Mouse (Mus musculus) limb, embryonic 10.5 days (tissue): ENCODE measurements at regions not wholly inside any gene's neighbourhood (a gene's known extent, or its start where the extent isn't known, plus 50 kb on each side); places are given as distances from the start of the nearest gene placed in this dataset.

Experiments
- DNase-seq: peaks from one replicate; pipeline ENCODE4 v3.0.0-alpha.2; 2017; ENCODE audit warnings: low spot score
- H3K27ac ChIP-seq: fragments of 300-500 bp; sonication (generic); 2 replicates; pipeline ENCODE4 v1.5.1; 2016; ENCODE audit warnings: mild to moderate bottlenecking
- H3K27me3 ChIP-seq: fragments of 300-500 bp; sonication (generic); 2 replicates; pipeline ENCODE4 v1.6.1; 2016; ENCODE audit warnings: low read depth, mild to moderate bottlenecking; ENCODE audit not compliant: poor library complexity, severe bottlenecking
- H3K36me3 ChIP-seq: fragments of 300-500 bp; sonication (generic); 2 replicates; pipeline ENCODE4 v1.6.1; 2016; ENCODE audit warnings: mild to moderate bottlenecking, moderate library complexity
- H3K4me1 ChIP-seq: fragments of 300-500 bp; sonication (generic); 2 replicates; pipeline ENCODE4 v1.6.1; 2016
- H3K4me3 ChIP-seq: fragments of 300-500 bp; sonication (generic); 2 replicates; pipeline ENCODE4 v1.5.1; 2016; ENCODE audit warnings: mild to moderate bottlenecking, moderate library complexity
- H3K9me3 ChIP-seq: fragments of 300-500 bp; sonication (generic); replicated peaks from 2 replicates; pipeline ENCODE4 v1.6.1; 2016; ENCODE audit warnings: mild to moderate bottlenecking
- WGBS: fragments of 180-500 bp; shearing (Covaris S2); methylation state at CpG from one replicate; pipeline ENCODE4 v1.1.7; 2016; 5-methylcytosine and 5-hydroxymethylcytosine counted together

DNA sequence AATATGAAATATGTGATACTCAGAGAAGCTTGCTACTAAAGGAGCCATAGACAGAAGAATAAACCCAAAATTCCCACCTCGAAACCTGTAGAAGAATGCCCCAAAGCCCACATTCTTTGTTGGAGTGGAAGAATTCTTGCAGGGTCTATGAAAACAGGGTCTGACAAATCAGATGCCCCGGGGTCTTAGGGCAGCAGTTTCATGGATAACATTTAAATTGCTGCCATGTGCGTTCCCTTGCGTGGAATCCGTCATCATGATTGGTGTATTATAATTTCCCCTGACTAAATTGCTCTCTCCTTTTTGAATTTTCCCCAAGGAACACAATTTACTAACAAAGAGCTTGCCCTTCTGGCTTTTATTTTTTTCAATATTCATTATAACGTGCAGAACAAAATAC lies 99.6 kb upstream of the Lrig3 start:
- H3K4me3 ChIP-seq: no peak overlapping the region
- DNase-seq: no peak
- no peak overlapping the region for H3K27ac ChIP-seq

DNA sequence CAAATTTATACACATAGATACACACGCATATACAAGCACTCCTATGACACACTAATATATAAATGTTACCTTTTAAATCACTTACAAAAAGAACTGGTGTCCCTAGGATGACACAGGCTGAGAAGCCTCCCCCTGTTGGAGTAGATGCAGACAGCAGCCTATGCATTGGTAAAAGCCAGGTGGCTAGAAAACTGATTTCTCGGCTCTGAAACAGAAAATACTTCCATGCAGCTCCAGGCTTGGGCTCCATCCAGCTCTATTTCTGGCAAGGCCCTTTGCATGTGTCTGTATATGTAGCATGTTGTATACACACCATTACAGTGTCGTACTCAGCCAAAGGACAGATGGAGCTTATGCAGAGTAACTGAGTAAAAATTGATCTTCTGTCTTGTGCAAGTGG lies 81.4 kb upstream of the Lrig3 start:
- 85% methylated on average over 3 of the region's 3 CpGs for WGBS
- H3K4me1 ChIP-seq: peaks cover 17% of the 10 kb centered on the region
- no peaks in the 10 kb centered on the region for H3K27me3 ChIP-seq
- no peaks in the 10 kb centered on the region for H3K9me3 ChIP-seq
- DNase-seq: no peak
- no peaks in the 10 kb centered on the region for H3K36me3 ChIP-seq
- H3K27ac ChIP-seq: no peak overlapping the region
- no peak overlapping the region for H3K4me3 ChIP-seq

More for the DNA sequence above, 99.6 kb upstream of the Lrig3 start:
- Histone ChIP-seq H3K27me3 (no peaks in the 10 kb centered on the region), H3K9me3 (no peaks in the 10 kb centered on the region), H3K36me3 (no peaks in the 10 kb centered on the region), H3K4me1 (peaks cover 7% of the 10 kb centered on the region; the same call in 1 of the 2 replicates)
- WGBS: 70% methylated on average over 6 of the region's 6 CpGs

DNA sequence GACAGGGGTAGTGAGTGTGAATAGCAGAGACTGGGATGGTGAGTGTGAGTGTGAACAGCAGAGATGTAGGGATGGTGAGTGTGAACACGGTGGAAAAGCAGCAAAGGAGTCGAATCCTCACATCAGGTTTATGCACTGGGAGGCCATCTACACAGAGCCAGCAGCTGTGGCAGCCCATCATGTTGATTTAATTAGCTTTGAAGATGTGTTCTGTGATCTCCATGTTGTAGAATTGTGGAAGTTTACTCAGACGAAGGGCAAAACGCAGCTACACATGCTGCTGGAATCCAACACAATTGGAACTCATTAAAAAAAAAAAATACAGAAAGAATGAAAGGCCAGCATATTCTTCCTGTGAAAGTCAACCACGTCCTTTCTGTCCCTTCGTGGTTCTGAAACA lies 80.2 kb upstream of the Lrig3 start:
- Histone ChIP-seq H3K4me1 (peaks cover 7% of the 10 kb centered on the region), H3K27ac (no peak overlapping the region; the same call in 1 of the 2 replicates), H3K4me3 (no peak overlapping the region), H3K36me3 (no peaks in the 10 kb centered on the region), H3K9me3 (no peaks in the 10 kb centered on the region), H3K27me3 (no peaks in the 10 kb centered on the region)
- WGBS: 22% methylated on average over 6 of the region's 6 CpGs
- no peak for DNase-seq

DNA sequence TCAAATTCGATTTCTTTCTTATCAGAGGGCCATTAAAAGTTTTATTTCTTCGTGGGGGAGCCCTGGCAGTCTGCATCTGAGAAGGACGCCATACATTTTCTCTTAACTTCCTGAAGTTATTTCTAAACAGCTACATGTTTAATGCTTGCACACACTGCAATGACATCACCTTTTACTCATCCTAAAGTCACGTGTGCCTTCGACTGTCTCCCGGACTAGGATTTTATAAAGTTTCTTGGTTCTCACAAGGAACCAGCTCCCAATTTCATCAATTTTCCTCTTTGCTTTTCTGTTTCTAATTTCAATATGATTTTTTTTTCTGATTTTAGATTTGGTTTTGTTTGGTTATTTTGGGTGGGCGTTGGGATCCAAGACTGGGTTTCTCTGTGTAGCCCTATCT lies 73.8 kb upstream of the Lrig3 start:
- WGBS: 88% methylated on average over 7 of the region's 7 CpGs
- H3K27ac ChIP-seq: no peak overlapping the region
- H3K4me1 ChIP-seq: no peaks in the 10 kb centered on the region
- H3K36me3 ChIP-seq: no peaks in the 10 kb centered on the region
- H3K27me3 ChIP-seq: no peaks in the 10 kb centered on the region
- no peak for DNase-seq
- no peak overlapping the region for H3K4me3 ChIP-seq
- H3K9me3 ChIP-seq: no peaks in the 10 kb centered on the region

DNA sequence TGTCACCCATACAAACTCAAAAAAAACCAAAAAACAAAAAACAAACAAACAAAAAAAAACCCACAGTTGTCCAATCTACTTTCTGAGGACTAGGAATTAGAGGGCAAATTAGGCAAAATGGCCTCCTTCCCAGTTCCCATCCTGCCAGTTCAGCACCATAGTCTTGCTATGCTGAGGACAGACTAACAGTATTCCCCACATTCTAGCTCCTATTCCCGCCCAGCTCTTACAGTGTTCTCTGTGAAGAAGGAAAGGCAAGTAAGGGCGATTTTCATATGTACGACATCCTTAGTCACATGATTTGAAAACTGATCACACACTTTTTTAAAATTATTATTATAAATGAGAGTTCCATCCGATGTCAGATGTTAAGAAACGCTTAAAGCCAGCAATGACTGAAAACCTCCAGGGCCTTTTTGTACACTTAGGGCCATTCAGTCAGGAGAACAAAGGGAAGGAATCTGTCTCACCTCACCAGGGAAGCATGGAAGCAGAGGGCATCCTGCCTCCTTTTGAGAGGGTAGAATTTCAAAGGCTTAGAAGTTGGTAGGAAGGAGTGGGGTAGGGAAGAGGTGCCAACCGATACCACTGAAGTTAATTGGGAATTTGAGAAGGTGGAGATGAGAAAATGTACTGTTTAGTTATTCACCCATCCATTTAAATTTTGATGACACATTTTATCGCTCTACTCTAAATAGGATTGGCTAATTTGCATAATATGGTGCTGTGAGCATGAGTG lies 70.1 kb upstream of the Lrig3 start:
- 54% methylated on average over 7 of the region's 7 CpGs for WGBS
- no peaks in the 10 kb centered on the region for H3K27me3 ChIP-seq

DNA sequence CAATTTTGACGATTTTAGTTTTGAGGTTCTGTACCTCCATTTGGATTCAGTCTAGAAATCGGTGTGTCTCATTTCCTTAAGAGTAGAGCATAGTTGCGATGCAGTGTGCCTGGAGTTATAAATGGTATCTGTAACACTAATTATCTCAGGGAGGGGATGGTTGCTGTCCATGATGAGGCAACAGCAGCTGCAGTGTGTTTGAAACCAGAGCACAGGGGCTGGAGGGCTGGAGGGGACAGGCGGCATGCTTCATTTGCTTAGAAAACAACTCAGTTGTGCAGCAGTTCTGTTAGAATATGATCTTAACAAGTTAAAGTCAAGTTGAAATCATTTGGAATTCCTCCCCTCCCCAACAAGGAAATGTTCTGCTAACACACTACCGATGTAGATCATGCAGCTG lies 69.3 kb upstream of the Lrig3 start:
- no peak for DNase-seq
- no peaks in the 10 kb centered on the region for H3K27me3 ChIP-seq
- no peak overlapping the region for H3K27ac ChIP-seq
- H3K4me1 ChIP-seq: peaks cover 2% of the 10 kb centered on the region; the same call in 1 of the 2 replicates
- H3K9me3 ChIP-seq: no peaks in the 10 kb centered on the region
- 71% methylated on average over 5 of the region's 5 CpGs for WGBS
- H3K36me3 ChIP-seq: no peaks in the 10 kb centered on the region
- H3K4me3 ChIP-seq: no peak overlapping the region

More for the DNA sequence above, 70.1 kb upstream of the Lrig3 start:
- no peaks in the 10 kb centered on the region for H3K9me3 ChIP-seq
- no peaks in the 10 kb centered on the region for H3K36me3 ChIP-seq
- H3K4me1 ChIP-seq: peaks cover 2% of the 10 kb centered on the region; the same call in 1 of the 2 replicates
- H3K4me3 ChIP-seq: no peak overlapping the region
- no peak for DNase-seq
- H3K27ac ChIP-seq: no peak overlapping the region; the same call in 1 of the 2 replicates

DNA sequence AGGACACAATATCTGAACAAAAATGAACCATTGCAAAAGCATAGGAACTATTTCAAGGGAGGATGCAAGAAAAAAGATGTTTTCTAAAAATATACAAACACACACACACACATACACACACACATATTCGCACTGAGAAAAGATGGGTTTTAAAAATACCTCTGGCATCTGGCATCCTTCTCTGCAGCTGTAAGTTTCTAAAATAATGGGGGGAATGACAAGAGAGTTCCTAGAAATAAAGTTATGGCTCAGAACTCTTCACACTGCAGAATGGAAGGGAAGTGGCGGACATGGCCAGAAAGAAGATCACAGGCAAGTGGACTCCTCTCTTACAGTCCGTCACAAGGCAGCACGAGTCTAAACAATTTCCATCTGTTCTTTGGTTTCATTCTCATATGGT lies 66.5 kb upstream of the Lrig3 start:
- Histone ChIP-seq H3K9me3 (no peaks in the 10 kb centered on the region), H3K4me3 (no peak overlapping the region), H3K27ac (no peak overlapping the region), H3K36me3 (no peaks in the 10 kb centered on the region), H3K27me3 (peaks cover 9% of the 10 kb centered on the region; the same call in 1 of the 2 replicates), H3K4me1 (peaks cover 2% of the 10 kb centered on the region; the same call in 1 of the 2 replicates)
- DNase-seq: no peak
- WGBS: 70% methylated on average over 4 of the region's 4 CpGs

DNA sequence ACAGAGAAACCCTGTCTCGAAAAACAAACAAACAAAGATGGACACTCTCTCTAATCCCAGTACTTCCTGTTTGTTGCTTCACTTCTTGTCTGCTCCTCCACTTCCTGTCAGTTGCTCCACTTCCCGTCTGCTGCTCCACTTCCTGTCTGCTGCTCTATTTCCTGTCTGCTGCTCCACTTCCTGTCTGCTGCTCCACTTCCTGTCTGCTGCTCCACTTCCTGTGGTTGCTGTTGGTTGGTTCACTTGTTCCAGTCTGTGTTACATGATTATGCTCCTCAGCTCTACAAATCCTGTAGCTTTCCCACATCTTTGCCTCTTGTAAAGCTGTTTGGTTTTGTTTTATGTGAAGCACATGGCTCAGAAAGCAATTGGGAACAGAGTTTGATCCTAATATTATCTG lies 65.4 kb upstream of the Lrig3 start:
- peaks cover 12% of the 10 kb centered on the region; the same call in 1 of the 2 replicates for H3K27me3 ChIP-seq
- no peak overlapping the region for H3K27ac ChIP-seq
- no peak for DNase-seq
- H3K9me3 ChIP-seq: no peaks in the 10 kb centered on the region
- 89% methylated on average over 2 of the region's 2 CpGs for WGBS
- H3K4me3 ChIP-seq: no peak overlapping the region
- peaks cover 2% of the 10 kb centered on the region; the same call in 1 of the 2 replicates for H3K4me1 ChIP-seq
- no peaks in the 10 kb centered on the region for H3K36me3 ChIP-seq

DNA sequence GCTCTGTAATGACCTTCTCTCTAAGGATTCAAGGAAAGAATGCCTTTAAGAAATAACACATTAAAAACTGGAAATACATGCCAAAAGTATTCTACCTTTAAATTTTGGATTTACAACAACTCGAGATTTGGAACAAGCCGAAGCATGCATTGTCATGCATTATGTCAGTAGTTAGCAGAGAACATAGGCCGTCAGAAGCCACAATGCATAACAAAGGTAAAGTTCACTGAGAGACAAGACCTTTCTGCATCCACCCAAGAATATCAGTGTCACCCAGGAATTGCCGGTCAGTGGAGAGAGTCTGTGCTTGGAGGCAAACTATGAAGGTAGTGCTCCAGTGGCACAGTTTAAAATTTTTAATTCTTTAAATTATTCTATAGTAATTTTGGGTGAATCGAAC lies 63.3 kb upstream of the Lrig3 start:
- H3K27ac ChIP-seq: no peak overlapping the region
- peaks cover 12% of the 10 kb centered on the region; the same call in 1 of the 2 replicates for H3K27me3 ChIP-seq
- peaks cover 2% of the 10 kb centered on the region; the same call in 1 of the 2 replicates for H3K4me1 ChIP-seq
- no peak overlapping the region for H3K4me3 ChIP-seq
- no peaks in the 10 kb centered on the region for H3K9me3 ChIP-seq
- DNase-seq: no peak
- 84% methylated on average over 5 of the region's 5 CpGs for WGBS
- no peaks in the 10 kb centered on the region for H3K36me3 ChIP-seq

DNA sequence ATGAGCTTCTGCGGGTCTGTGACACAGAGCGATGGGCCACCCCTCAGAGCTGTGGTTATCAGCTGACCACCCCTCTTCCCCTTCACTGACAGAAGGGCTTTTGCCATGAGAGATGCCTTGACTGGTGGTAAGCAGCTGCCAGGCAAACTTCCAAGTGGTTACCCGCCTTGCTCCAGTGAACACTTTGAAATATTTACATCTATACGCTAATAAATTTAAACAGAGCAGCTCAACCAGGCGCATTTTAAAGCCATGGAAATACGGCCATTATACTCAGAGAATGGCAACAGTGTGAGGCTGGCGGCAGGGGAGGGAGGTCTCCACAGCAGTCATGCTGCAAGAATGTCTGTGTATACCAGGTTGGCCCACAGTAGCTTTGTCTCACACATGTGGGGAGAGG lies 53.8 kb upstream of the Lrig3 start:
- WGBS: 90% methylated on average over 7 of the region's 7 CpGs
- H3K9me3 ChIP-seq: no peaks in the 10 kb centered on the region
- no peaks in the 10 kb centered on the region for H3K36me3 ChIP-seq
- no peak overlapping the region for H3K4me3 ChIP-seq
- H3K4me1 ChIP-seq: peaks cover 7% of the 10 kb centered on the region
- H3K27ac ChIP-seq: no peak overlapping the region
- no peak for DNase-seq
- no peaks in the 10 kb centered on the region for H3K27me3 ChIP-seq
